Mouse (Mus musculus) lung, postnatal 0 days (tissue): ENCODE measurements at regions not wholly inside any gene's neighbourhood (a gene's known extent, or its start where the extent isn't known, plus 50 kb on each side); places are given as distances from the start of the nearest gene placed in this dataset.

ENCODE experiments used
- ATAC-seq: fragments of 200-750 bp; cut with Nextera tagmentation; 2 replicates; pipeline ENCODE4 v1.8.0; 2017; ENCODE audit warnings: moderate library complexity
- DNase-seq: peaks from one replicate; pipeline ENCODE4 v3.0.0-alpha.2; 2016; ENCODE audit warnings: low spot score
- H3K27ac ChIP-seq: fragments of 300-500 bp; sonication (generic); 2 replicates; pipeline ENCODE4 v1.5.1; 2014; ENCODE audit warnings: antibody characterized with exemption, mild to moderate bottlenecking, low read length, mixed read lengths
- H3K27me3 ChIP-seq: fragments of 300-500 bp; sonication (generic); replicated peaks from 2 replicates; pipeline ENCODE4 v1.6.1; 2014; ENCODE audit warnings: low read length, mixed read lengths; ENCODE audit not compliant: insufficient read depth
- H3K36me3 ChIP-seq: fragments of 300-500 bp; sonication (generic); 2 replicates; pipeline ENCODE4 v1.6.1; 2014; ENCODE audit warnings: low read length, mixed read lengths; ENCODE audit not compliant: insufficient read depth
- H3K4me1 ChIP-seq: fragments of 300-500 bp; sonication (generic); 2 replicates; pipeline ENCODE4 v1.6.1; 2014; ENCODE audit warnings: antibody characterized with exemption, low read depth, low read length, mixed read lengths; ENCODE audit not compliant: insufficient read depth
- H3K4me2 ChIP-seq: fragments of 300-500 bp; sonication (generic); replicated peaks from 2 replicates; pipeline ENCODE4 v1.6.1; 2014; ENCODE audit warnings: low read depth, mild to moderate bottlenecking, low read length, moderate library complexity, mixed read lengths
- H3K4me3 ChIP-seq: fragments of 300-500 bp; sonication (generic); 2 replicates; pipeline ENCODE4 v1.5.1; 2014; ENCODE audit warnings: low read depth, low read length
- H3K9ac ChIP-seq: fragments of 300-500 bp; sonication (generic); replicated peaks from 2 replicates; pipeline ENCODE4 v1.6.1; 2014; ENCODE audit warnings: low read depth, mild to moderate bottlenecking
- H3K9me3 ChIP-seq: fragments of 300-500 bp; sonication (generic); 2 replicates; pipeline ENCODE4 v1.6.1; 2016; ENCODE audit warnings: low read length, mixed read lengths
- CTCF ChIP-seq: IDR thresholded peaks from 2 replicates; pipeline ENCODE4 v1.5.1; 2016; ENCODE audit warnings: antibody characterized with exemption, mild to moderate bottlenecking
- EP300 ChIP-seq: IDR thresholded peaks from 2 replicates; pipeline ENCODE4 v1.6.1; 2016; ENCODE audit warnings: antibody characterized with exemption, mild to moderate bottlenecking, control low read depth
- WGBS: fragments of 180-500 bp; shearing (Covaris S2); extraction: QIAGEN DNeasy Blood & Tissue Kit; methylation state at CpG from one replicate; pipeline ENCODE4 v1.1.7; 2014; 5-methylcytosine and 5-hydroxymethylcytosine counted together

DNA sequence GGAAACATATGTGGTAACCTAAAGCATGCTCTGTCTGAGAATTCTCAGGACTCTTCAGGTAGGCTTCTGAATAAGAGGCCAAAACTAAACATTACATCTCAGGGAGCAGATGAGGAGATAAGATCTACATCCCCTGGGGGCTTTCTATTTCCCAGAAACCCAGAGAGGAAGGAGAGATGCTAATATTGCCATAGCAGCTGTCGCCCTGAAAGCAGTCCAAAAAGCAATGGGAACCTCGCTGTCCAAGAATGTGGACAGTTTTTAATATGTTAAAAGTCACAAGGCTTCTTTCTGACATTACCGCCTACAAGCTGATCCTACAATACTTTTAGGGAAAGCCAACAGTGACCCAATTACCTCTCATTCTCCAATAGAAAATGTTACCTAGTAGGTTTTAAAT lies 263.9 kb downstream of the Pten start:
- DNase-seq (peak; percentile 14), ATAC-seq (no peak)
- Histone ChIP-seq H3K36me3 (no peaks in the 10 kb centered on the region), H3K4me3 (no peak overlapping the region), H3K4me1 (no peaks in the 10 kb centered on the region), H3K9ac (no peak overlapping the region), H3K27ac (no peak overlapping the region), H3K4me2 (no peak overlapping the region), H3K27me3 (no peaks in the 10 kb centered on the region), H3K9me3 (no peaks in the 10 kb centered on the region)
- 54% methylated on average over 3 of the region's 3 CpGs for WGBS
- TF ChIP-seq EP300 (no peak), CTCF (no peak)

DNA sequence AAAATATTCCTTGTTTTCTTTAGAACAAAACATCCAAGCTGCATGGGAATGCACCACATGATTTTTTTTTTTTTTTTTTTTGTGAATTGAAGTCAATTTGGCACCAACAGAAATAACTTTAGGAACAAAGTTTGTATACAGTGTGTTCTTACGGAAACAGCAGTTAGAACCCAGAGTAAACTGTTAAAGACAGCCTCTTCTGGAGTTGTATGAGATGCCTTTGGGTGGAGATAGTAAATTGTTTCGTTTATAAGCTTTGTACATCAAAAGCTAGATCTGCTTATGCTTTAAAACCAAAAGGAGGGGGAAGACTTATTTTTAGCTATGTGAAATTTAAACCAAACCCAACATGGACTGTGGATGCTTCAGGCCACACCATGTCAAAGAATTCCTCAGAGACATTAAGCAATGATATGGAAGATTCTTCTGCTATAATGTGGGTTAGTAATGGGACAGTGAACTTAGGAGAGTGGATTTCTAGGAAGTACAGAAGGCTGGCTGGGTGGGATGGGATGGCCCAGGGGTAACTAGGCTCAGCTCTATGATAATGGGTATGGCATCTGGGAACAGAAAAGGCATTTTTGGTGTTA lies 265.6 kb downstream of the Pten start:
- TF ChIP-seq EP300 (peak; percentile 66), CTCF (no peak)
- 62% methylated on average over 2 of the region's 2 CpGs for WGBS
- Histone ChIP-seq H3K27me3 (no peaks in the 10 kb centered on the region), H3K4me3 (no peak overlapping the region), H3K4me2 (no peak overlapping the region), H3K4me1 (no peaks in the 10 kb centered on the region), H3K9me3 (no peaks in the 10 kb centered on the region), H3K27ac (no peak overlapping the region), H3K9ac (no peak overlapping the region), H3K36me3 (no peaks in the 10 kb centered on the region)
- ATAC-seq (peak; percentile 52), DNase-seq (peak; percentile 57)

DNA sequence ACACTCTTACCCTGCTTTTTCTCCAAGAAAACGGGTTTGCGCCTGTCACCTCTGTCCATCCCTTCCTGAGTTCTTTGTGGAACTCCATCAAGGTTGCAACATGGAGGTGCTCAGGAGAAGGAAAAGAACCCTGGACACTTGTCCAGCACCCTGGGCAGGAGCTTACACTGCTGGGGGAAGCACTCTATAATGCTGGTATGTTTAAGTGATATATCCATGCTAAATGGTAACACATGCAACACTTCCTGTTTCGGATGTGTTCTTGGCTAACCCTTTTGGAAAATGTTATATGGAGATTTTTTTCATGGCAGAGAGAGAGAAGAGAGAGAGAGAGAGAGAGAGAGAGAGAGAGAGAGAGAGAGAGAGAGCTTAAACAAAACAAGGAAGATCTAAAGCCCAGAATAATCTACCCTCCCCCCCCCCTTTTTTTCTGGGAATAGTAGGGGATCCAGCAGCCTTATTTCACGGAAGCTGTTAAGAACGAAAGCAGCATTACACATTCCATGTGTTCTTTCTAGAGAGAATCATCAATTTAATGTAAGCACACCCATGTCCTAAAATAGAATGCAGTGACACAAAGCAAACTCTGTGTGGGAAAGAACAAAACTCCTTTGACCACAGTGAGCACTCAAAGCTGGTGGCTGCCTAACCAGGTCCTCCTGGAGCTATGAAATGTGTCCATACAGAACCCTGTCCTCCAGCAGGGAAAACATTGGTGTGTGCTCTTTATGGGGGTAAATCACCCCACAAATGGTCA lies 272.6 kb downstream of the Pten start:
- H3K27ac ChIP-seq: peak overlapping the region; percentile 44; the same call in 1 of the 2 replicates
- peak; percentile 62 for ATAC-seq
- H3K27me3 ChIP-seq: no peaks in the 10 kb centered on the region
- no peaks in the 10 kb centered on the region for H3K36me3 ChIP-seq
- no peak overlapping the region for H3K4me3 ChIP-seq
- no peak for TF ChIP-seq CTCF
- no peak for TF ChIP-seq EP300
- DNase-seq: peak; percentile 77
- H3K4me1 ChIP-seq: no peaks in the 10 kb centered on the region
- 51% methylated on average over 5 of the region's 5 CpGs for WGBS
- H3K9me3 ChIP-seq: no peaks in the 10 kb centered on the region
- no peak overlapping the region for H3K4me2 ChIP-seq
- H3K9ac ChIP-seq: no peak overlapping the region

DNA sequence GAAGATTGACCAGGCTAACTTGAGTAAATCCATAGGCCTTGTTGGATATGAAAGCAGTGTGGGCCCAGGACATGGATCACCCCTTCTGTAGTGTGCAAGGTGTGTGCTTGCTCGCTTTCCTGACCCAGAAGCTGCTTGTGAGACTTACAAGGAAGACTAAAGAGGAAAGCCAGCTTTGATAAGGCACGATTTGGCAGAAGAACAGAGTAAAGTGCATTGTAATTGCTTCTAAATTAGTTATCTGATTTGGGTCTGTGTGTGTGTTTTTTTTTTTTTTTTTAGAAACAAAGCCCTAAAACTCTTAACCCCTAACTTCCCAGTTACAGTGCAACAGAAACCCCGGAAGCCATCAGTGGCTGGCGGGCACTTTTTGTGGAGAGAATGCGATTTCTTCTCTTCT lies 283.2 kb downstream of the Pten start:
- 53% methylated on average over 5 of the region's 5 CpGs for WGBS
- no peak for ATAC-seq

DNA sequence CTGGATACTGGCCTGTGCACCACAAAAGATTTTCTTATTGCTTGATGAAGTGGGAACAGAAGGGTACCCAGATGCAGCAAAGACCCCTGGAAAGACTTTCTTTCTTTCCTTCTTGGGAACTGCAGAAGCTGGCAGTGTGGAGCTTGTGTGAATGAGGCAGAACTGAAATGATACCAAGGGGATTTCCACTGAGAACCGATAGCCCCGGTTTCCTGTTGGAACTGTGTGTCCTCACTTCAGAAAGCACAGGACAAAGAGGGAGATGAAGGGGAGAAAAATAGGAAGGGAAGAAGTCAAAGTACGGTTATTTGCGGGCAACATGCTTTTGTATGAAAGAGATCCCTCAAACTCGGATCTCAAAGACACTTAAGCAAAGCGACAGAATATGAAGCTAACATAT lies 283.7 kb downstream of the Pten start:
- no peaks in the 10 kb centered on the region for H3K27me3 ChIP-seq
- TF ChIP-seq CTCF (no peak), EP300 (no peak)
- WGBS: 62% methylated on average over 6 of the region's 6 CpGs
- no peaks in the 10 kb centered on the region for H3K9me3 ChIP-seq
- ATAC-seq (no peak), DNase-seq (no peak)
- no peak overlapping the region for H3K4me3 ChIP-seq
- H3K4me1 ChIP-seq: no peaks in the 10 kb centered on the region
- no peak overlapping the region for H3K9ac ChIP-seq
- H3K4me2 ChIP-seq: no peak overlapping the region
- no peaks in the 10 kb centered on the region for H3K36me3 ChIP-seq
- H3K27ac ChIP-seq: no peak overlapping the region

More for the DNA sequence above, 283.2 kb downstream of the Pten start:
- H3K9ac ChIP-seq: no peak overlapping the region
- H3K36me3 ChIP-seq: no peaks in the 10 kb centered on the region
- H3K9me3 ChIP-seq: no peaks in the 10 kb centered on the region
- no peak for DNase-seq
- no peak overlapping the region for H3K27ac ChIP-seq
- H3K4me1 ChIP-seq: no peaks in the 10 kb centered on the region
- H3K27me3 ChIP-seq: no peaks in the 10 kb centered on the region
- H3K4me2 ChIP-seq: no peak overlapping the region
- no peak for TF ChIP-seq CTCF
- H3K4me3 ChIP-seq: no peak overlapping the region

DNA sequence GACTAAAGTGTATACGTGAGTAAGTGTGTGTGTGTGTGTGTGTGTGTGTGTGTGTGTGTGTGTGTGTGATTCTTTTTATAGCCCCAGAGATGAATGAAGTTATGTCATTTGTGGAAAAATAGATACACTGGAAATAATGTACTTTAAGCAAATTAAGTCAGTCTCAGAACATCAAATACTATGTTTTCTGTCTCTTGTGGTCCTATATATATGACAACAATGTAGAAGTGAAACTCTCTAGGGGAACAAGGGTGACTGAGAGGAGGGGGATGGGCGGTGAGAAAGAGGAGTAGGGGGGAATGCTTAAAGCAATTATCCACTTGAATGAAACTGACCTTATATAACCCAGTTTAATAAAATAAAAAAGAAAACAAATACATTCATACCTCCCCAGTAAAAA lies 285.5 kb downstream of the Pten start:
- TF ChIP-seq EP300: no peak
- DNase-seq (no peak), ATAC-seq (no peak)
- no peak overlapping the region for H3K4me2 ChIP-seq
- no peaks in the 10 kb centered on the region for H3K36me3 ChIP-seq
- no peak overlapping the region for H3K9ac ChIP-seq
- H3K9me3 ChIP-seq: no peaks in the 10 kb centered on the region
- WGBS: 52% methylated on average over 2 of the region's 2 CpGs
- H3K27me3 ChIP-seq: no peaks in the 10 kb centered on the region
- no peak overlapping the region for H3K27ac ChIP-seq
- H3K4me3 ChIP-seq: no peak overlapping the region
- H3K4me1 ChIP-seq: no peaks in the 10 kb centered on the region
